Mouse (Mus musculus): ENCODE measurements around the gene Gpr83.

DNA sequence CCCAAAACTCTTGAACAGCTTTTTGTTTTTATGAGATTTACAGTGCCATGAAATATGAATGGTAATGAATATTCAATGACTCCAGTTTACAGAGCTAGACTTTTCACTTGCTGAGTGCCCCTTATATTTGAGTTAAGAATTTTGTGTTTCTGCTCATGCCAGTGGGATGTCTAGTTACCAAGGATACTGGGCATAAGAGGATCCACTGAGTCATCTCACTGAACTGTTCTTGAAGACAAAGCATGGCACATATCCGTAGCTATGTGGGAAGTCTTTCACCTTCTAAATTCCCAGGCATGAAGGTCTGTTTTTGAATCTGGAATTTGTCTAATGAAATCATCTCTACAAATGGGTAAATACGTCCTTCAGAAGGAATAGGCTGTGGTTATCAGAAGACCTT lies 52.0 kb downstream of the Gpr83 start:
- TF ChIP-seq CTCF (IDR thresholded peaks at IDR 0.05) (no peak), POLR2A (IDR thresholded peaks at IDR 0.05; ENCODE audit: insufficient read depth, low read depth, low read length) (no peak)

Data from heart, adult 2 months (tissue).